30 mouse cellular contexts compared by ENCODE assay signal in the genomic region with DNA sequence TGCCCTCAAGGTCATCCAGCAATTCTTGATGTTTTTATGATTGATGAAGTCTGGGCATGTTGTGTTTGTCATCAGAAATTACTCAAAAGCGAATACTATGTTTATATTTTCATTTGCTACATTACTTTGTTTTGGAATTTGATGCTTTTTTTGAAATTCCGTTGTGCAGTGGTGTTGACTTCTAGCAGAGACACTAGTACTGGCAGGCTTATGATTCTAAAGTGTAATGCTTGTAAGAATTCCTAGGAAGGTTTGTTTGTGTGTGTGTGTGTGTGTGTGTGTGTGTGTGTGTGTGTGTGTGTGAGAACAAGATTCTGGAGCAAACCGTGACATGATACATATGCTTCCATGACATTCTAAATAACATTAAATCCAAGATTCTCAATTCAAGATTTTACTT.
"Had no signal": no experiment of that assay in that cellular context is flagged by ENCODE, and none has a peak within 500 bp of the region (broad histone marks: within the 10 kb centered on the region; RNA-seq: fewer than 3 reads in every experiment).

No protein-coding gene starts in this region.

- H3K4me3 ChIP-seq: left cerebral cortex, adult 2 months; limb, embryonic 10.5 days; limb, embryonic 12.5 days; limb, embryonic 13.5 days; limb, embryonic 15.5 days; liver, embryonic 12.5 days; liver, embryonic 13.5 days; liver, embryonic 15.5 days; lung, embryonic 15.5 days; megakaryocyte, embryonic 14.5 days; midbrain, embryonic 10.5 days; midbrain, embryonic 12.5 days; midbrain, embryonic 13.5 days; midbrain, embryonic 15.5 days; myocyte; neural tube, embryonic 12.5 days had no signal

- H3K27ac ChIP-seq: left cerebral cortex, adult 2 months; limb, embryonic 10.5 days; limb, embryonic 12.5 days; limb, embryonic 13.5 days; limb, embryonic 15.5 days; liver, embryonic 12.5 days; liver, embryonic 13.5 days; liver, embryonic 14.5 days; liver, embryonic 15.5 days; lung, embryonic 15.5 days; macrophage; midbrain, embryonic 10.5 days; midbrain, embryonic 12.5 days; midbrain, embryonic 13.5 days; midbrain, embryonic 15.5 days; neural tube, embryonic 12.5 days had no signal

- H3K36me3 ChIP-seq: limb, embryonic 10.5 days; limb, embryonic 12.5 days; limb, embryonic 13.5 days; limb, embryonic 15.5 days; liver, embryonic 12.5 days; liver, embryonic 13.5 days; liver, embryonic 15.5 days; lung, embryonic 15.5 days; midbrain, embryonic 10.5 days; midbrain, embryonic 12.5 days; midbrain, embryonic 13.5 days; midbrain, embryonic 15.5 days; neural tube, embryonic 12.5 days had no signal

- H3K4me1 ChIP-seq: limb, embryonic 10.5 days; limb, embryonic 13.5 days; limb, embryonic 15.5 days; liver, embryonic 12.5 days; liver, embryonic 13.5 days; liver, embryonic 15.5 days; megakaryocyte, embryonic 14.5 days; midbrain, embryonic 10.5 days; midbrain, embryonic 12.5 days; midbrain, embryonic 13.5 days; midbrain, embryonic 15.5 days; neural tube, embryonic 12.5 days had no signal

- H3K27me3 ChIP-seq: limb, embryonic 12.5 days; limb, embryonic 13.5 days; limb, embryonic 15.5 days; liver, embryonic 12.5 days; liver, embryonic 13.5 days; liver, embryonic 15.5 days; lung, embryonic 15.5 days; megakaryocyte, embryonic 14.5 days; midbrain, embryonic 12.5 days; midbrain, embryonic 13.5 days; midbrain, embryonic 15.5 days; neural tube, embryonic 12.5 days had no signal

- H3K9ac ChIP-seq: limb, embryonic 12.5 days; limb, embryonic 13.5 days; limb, embryonic 15.5 days; liver, embryonic 12.5 days; liver, embryonic 13.5 days; liver, embryonic 14.5 days; liver, embryonic 15.5 days; liver, postnatal 0 days; lung, embryonic 15.5 days; midbrain, embryonic 12.5 days; midbrain, embryonic 13.5 days; midbrain, embryonic 15.5 days; neural tube, embryonic 12.5 days had no signal

- H3K9me3 ChIP-seq: limb, embryonic 10.5 days; limb, embryonic 12.5 days; limb, embryonic 13.5 days; limb, embryonic 15.5 days; liver, embryonic 12.5 days; liver, embryonic 15.5 days; lung, embryonic 15.5 days; midbrain, embryonic 10.5 days; midbrain, embryonic 12.5 days; midbrain, embryonic 13.5 days; midbrain, embryonic 15.5 days; neural tube, embryonic 12.5 days had no signal

- DNase-seq: left cerebral cortex, postnatal 4 days; liver; liver, embryonic 13.5 days; liver, postnatal 0 days; lung, adult 2 months; lung, postnatal 14 days; lung, postnatal 36 days; lung, postnatal 4 days; midbrain, embryonic 14.5 days had no signal

- ATAC-seq: liver, embryonic 12.5 days; liver, postnatal 0 days; lung, postnatal 0 days; midbrain, embryonic 13.5 days; midbrain, embryonic 15.5 days; midbrain, embryonic 16.5 days had no signal

- H3K4me2 ChIP-seq: limb, embryonic 12.5 days; limb, embryonic 13.5 days; limb, embryonic 15.5 days; liver, embryonic 11.5 days; liver, embryonic 12.5 days; liver, embryonic 13.5 days; liver, embryonic 15.5 days; lung, embryonic 15.5 days; midbrain, embryonic 11.5 days; midbrain, embryonic 12.5 days; midbrain, embryonic 13.5 days; midbrain, embryonic 15.5 days; neural tube, embryonic 12.5 days had no signal
